Mouse (Mus musculus) ovary, adult 2 months (tissue): ENCODE measurements around the gene Sgce. TPM values are rescaled to one million over a fixed set of nuclear protein-coding genes. Genes with fewer than 3 reads are reported as not detected.

Experiments
- polyA plus RNA-seq: library from polyadenylated mRNA; depleted of rRNA; stranded (reverse); fragments of >200 nt; gene quantifications from 2 replicates; pipeline ENCODE4 v1.2.3, GENCODE M21; 2012; rRNA removed

Sgce gene
- 19.9 and 23.4 TPM in 2 replicates for polyA plus RNA-seq

GRCm38 (mm10) chr6:4746696-4747439, at the start of gene Sgce, which contains the start of gene Peg10:
Sgce (minus strand) TSS chr6:4747207.
Peg10 (plus strand) TSS chr6:4747306.

Other genes starting within 250 kb of the Sgce start
- 323 and 397 TPM in 2 replicates for gene Col1a2, start 242.4 kb downstream of the Sgce start, polyA plus RNA-seq
- gene Casd1, start 146.4 kb downstream of the Sgce start, polyA plus RNA-seq = 33.0 and 44.0 TPM in 2 replicates
- 21.7 and 33.6 TPM in 2 replicates for gene Peg10, start 99 bp upstream of the Sgce start, polyA plus RNA-seq
- gene Ppp1r9a, start 155.7 kb upstream of the Sgce start, polyA plus RNA-seq = 8.4 and 11.7 TPM in 2 replicates